Mouse (Mus musculus): ENCODE measurements around the gene Pdzd2.

GRCm38 (mm10) chr15:12380057-12380456 is 359.7 kb downstream of the Pdzd2 start:
- TF ChIP-seq CTCF (IDR thresholded peaks at IDR 0.05; ENCODE audit: control insufficient read depth, insufficient read depth, insufficient replicate concordance, low read depth, low read length) (no peak), POLR2A (IDR thresholded peaks at IDR 0.05; ENCODE audit: control insufficient read depth, low read depth, low read length) (no peak)

Data from testis, adult 2 months (tissue).